Mouse (Mus musculus) heart, embryonic 10.5 days (tissue): ENCODE measurements around the gene Lnx2. TPM values are rescaled to one million over a fixed set of nuclear protein-coding genes. Genes with fewer than 3 reads are reported as not detected.

Experiments used
- DNase-seq: peaks from one replicate; pipeline ENCODE4 v3.0.0-alpha.2; 2017; ENCODE audit warnings: low spot score
- H3K27ac ChIP-seq: fragments of 300-500 bp; sonication (generic); 2 replicates; pipeline ENCODE4 v1.5.1; 2016; ENCODE audit warnings: mild to moderate bottlenecking
- H3K27me3 ChIP-seq: fragments of 300-500 bp; sonication (generic); 2 replicates; pipeline ENCODE4 v1.6.1; 2016; ENCODE audit warnings: mild to moderate bottlenecking; ENCODE audit not compliant: poor library complexity, insufficient read depth, severe bottlenecking
- H3K36me3 ChIP-seq: fragments of 300-500 bp; sonication (generic); 2 replicates; pipeline ENCODE4 v1.6.1; 2016; ENCODE audit warnings: mild to moderate bottlenecking, moderate library complexity
- H3K4me1 ChIP-seq: fragments of 300-500 bp; sonication (generic); 2 replicates; pipeline ENCODE4 v1.6.1; 2016; ENCODE audit warnings: mild to moderate bottlenecking
- H3K4me3 ChIP-seq: fragments of 300-500 bp; sonication (generic); 2 replicates; pipeline ENCODE4 v1.5.1; 2016; ENCODE audit warnings: mild to moderate bottlenecking, moderate library complexity
- H3K9me3 ChIP-seq: fragments of 300-500 bp; sonication (generic); 2 replicates; pipeline ENCODE4 v1.6.1; 2016; ENCODE audit warnings: mild to moderate bottlenecking, moderate library complexity
- WGBS: fragments of 180-500 bp; shearing (Covaris S2); methylation state at CpG from one replicate; pipeline ENCODE4 v1.1.7; 2016; 5-methylcytosine and 5-hydroxymethylcytosine counted together
- polyA plus RNA-seq: library from polyadenylated mRNA; unstranded; fragments of >200 nt; fragmentation: Nextera tagmentation; extraction: Ambion mirVana; gene quantifications from 2 replicates; pipeline ENCODE4 v1.2.1, GENCODE M21; 2016

Gene Lnx2
- polyA plus RNA-seq, 1 experiment from 2014 or later = 10.0 TPM

DNA sequence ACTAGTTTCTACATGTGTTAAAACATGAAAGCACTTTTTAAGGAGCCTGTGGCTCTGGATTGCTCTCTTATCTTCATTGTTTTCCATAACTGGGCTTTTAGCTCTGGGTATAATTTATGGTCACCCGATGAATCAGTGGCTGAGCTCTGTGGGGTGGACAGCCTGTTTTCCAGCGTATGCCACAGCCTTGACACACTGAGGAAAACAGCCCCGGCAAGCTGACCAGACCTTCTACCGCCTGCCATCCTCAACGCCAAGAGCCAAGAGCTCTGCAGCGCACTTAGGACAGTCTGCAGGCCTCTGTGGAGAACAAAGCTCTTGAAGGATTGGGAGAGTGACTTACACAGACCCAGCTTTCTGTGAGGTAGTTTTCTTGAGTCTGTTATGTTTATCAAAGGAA lies 17.9 kb upstream of the Lnx2 start:
- Histone ChIP-seq H3K4me3 (no peak overlapping the region), H3K36me3 (peaks cover 28% of the 10 kb centered on the region), H3K27ac (no peak overlapping the region), H3K27me3 (no peaks in the 10 kb centered on the region), H3K9me3 (no peaks in the 10 kb centered on the region), H3K4me1 (peaks cover 4% of the 10 kb centered on the region; the same call in 1 of the 2 replicates)
- DNase-seq = no peak
- WGBS = 85% methylated on average over 6 of the region's 6 CpGs

DNA sequence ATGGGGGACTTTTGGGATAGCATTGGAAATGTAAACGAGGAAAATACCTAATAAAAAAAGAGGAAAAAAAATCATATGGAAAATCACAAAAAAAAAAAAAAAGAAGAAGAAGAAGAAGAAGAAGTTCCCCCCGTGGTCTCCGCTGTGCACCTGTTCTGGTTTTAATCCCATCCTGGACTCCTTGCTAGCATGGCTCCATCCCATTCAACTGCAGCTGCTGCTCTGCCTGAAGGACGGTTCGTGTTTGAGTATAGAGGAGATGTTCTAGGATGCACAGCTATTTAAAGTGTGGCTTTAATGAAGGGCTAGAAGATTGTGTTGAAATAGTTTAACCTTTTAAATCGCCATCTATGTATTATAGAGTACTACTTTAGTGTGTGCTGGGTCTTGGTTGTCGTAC lies 16.1 kb upstream of the Lnx2 start:
- Histone ChIP-seq H3K9me3 (no peaks in the 10 kb centered on the region), H3K27me3 (no peaks in the 10 kb centered on the region), H3K36me3 (peaks cover 22% of the 10 kb centered on the region), H3K4me3 (no peak overlapping the region), H3K4me1 (peaks cover 8% of the 10 kb centered on the region; the same call in 1 of the 2 replicates), H3K27ac (no peak overlapping the region)
- no peak for DNase-seq
- 91% methylated on average over 7 of the region's 7 CpGs for WGBS

DNA sequence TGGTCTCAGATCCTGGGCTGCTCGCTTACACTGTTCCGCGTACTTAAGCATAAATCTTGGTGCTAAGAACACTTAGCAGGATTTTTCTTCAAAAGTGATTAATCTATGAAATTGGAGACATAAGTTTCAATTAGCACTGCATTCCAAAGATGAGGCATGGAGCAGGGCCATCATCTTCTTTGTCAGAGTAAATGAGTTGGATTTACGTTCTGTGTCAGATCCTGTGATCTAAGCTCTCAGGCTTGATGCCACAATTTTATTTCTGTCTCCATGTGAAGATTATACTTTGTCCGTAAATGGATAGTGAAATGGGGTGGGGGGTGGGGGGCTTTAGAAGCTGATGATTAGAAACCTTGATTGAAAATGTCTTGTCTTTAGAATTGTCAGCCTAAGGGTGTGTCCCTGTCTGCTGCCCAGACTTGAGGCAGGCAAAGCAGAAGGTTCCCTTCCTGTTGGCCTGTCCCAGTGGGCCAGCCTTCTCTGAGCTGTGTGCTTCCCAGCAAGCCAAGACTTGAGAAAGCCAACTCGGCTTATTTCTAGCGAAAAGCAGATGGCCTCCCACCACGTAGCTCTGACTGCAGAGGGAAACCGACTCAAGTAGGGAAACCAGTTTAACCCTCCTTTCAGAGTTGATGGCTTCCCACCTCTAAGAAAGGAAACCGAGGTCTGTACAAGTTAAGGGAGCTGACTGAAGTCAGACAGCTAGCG lies 14.0 kb upstream of the Lnx2 start:
- WGBS = 83% methylated on average over 11 of the region's 11 CpGs
- Histone ChIP-seq H3K4me3 (no peak overlapping the region), H3K36me3 (peaks cover 27% of the 10 kb centered on the region), H3K9me3 (no peaks in the 10 kb centered on the region), H3K27me3 (no peaks in the 10 kb centered on the region), H3K4me1 (peaks cover 8% of the 10 kb centered on the region; the same call in 1 of the 2 replicates), H3K27ac (no peak overlapping the region)
- DNase-seq = no peak

DNA sequence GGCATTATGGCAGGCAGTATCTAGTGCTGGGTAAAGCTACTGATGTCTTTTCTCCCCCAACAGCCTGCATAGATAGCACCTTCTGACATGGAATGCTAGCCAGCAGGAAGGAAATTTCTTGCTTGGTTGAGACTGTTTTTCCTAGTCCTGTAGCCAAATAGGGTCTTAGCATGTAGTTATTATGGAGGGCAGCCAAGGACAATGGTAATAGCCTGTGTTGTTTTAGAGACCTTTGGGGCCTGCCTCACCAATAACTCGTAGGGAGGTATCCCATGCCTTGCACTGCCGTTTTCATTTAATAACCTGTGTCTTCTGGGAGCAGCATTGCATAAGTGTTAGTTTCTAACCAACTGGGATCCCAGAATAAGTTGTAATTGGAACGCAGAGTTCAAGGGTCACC lies 13.4 kb upstream of the Lnx2 start:
- Histone ChIP-seq H3K27ac (no peak overlapping the region), H3K9me3 (no peaks in the 10 kb centered on the region), H3K4me3 (no peak overlapping the region), H3K36me3 (peaks cover 26% of the 10 kb centered on the region), H3K27me3 (no peaks in the 10 kb centered on the region), H3K4me1 (peaks cover 8% of the 10 kb centered on the region; the same call in 1 of the 2 replicates)
- no peak for DNase-seq
- WGBS = 87% methylated on average over 3 of the region's 3 CpGs

DNA sequence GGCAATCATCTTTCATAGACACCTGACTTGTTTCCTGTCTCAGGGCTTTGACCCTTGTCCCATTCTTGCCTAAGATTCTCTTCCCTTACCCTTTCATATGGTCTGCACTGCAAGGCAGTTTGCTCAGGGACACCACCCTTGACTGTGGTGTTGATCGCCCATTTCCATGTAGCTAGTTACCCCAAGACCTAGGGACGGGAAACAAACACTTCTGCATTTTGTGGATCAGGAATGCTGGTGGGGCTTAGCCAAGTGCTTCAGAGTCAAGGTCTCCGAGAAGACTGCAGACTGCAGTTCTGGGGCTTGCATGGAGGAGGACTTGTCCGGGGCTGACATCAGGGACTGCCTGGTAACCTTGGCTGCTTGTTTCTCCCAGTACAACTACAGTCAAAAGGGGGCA lies 10.4 kb upstream of the Lnx2 start:
- Histone ChIP-seq H3K4me3 (no peak overlapping the region), H3K27me3 (no peaks in the 10 kb centered on the region), H3K36me3 (peaks cover 24% of the 10 kb centered on the region; the same call in 1 of the 2 replicates), H3K9me3 (no peaks in the 10 kb centered on the region), H3K27ac (no peak overlapping the region), H3K4me1 (peaks cover 8% of the 10 kb centered on the region; the same call in 1 of the 2 replicates)
- WGBS = 91% methylated on average over 4 of the region's 4 CpGs
- no peak for DNase-seq

DNA sequence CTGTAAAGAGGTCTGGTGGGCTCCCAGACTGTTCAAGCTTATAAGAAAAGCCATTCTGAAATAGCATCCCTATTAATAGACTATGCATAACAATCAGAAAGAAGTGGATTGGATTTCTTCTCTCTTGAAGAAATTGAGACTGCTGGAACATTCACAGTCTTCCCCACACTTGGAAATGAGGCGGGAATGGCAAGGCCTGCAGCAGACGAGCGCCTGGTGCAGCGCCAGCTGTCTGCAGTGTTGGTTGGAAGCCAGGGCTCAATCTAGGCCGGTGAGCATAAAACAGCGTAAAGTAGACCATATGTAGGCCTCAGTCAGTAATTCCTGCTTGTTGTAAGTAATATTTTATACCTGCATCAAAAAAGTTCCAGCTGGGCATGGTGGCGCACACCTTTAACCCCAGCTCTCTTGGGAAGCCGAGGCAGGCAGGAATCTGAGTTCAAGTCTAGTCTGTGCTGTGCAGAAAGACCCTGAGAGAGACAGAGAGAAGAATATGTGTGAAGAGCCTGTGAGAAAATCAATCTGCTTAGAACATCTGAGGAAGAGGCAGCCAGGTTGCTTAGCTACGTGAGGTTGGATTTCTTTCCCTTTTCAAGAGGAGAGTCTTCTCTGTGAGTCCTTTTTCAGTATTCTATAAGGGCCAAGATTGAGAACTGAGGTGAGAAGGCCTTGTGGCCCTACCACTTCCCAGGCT lies 9.0 kb upstream of the Lnx2 start:
- H3K4me1 ChIP-seq = peaks cover 8% of the 10 kb centered on the region; the same call in 1 of the 2 replicates
- H3K27me3 ChIP-seq = no peaks in the 10 kb centered on the region
- no peak overlapping the region for H3K27ac ChIP-seq
- H3K4me3 ChIP-seq = no peak overlapping the region
- no peak for DNase-seq
- WGBS = 95% methylated on average over 9 of the region's 9 CpGs
- H3K36me3 ChIP-seq = peaks cover 31% of the 10 kb centered on the region; the same call in 1 of the 2 replicates
- no peaks in the 10 kb centered on the region for H3K9me3 ChIP-seq

DNA sequence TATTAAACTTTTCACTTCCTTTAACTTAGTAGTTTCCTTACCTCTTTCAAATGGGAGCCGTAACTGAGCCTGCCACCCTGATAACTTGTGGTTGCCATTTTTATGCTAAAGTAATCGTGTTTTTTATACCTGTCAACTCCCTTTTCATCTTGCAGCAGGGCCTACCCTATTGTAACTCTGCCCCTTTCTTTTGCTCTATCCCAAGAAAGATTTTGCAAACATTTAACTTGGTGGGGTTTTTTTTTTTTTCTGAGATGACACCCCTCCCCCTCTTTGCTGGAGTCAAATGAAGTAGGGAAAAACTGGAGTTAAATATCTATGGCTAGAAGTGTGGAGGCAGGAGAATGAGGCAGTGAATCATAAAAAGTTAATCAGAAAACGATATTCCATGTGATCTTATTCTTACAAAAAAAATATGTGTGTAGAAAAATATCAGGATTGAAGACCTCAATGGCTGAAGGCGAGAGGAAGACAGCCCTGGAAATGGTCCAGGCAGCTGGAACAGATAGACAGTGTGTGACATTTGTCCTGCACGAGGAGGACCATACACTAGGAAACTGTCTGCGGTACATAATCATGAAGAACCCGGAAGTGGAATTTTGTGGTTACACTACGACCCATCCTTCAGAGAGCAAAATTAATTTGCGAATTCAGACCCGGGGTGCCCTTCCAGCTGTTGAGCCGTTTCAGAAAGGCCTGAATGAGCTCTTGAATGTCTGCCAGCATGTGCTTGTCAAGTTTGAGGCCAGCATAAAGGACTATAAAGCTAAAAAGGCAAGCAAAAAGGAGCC lies 1.9 kb upstream of the Lnx2 start:
- no peaks in the 10 kb centered on the region for H3K27me3 ChIP-seq
- peak overlapping the region; percentile 89 for H3K4me3 ChIP-seq
- 65% methylated on average over 11 of the region's 11 CpGs for WGBS
- peaks cover 19% of the 10 kb centered on the region for H3K4me1 ChIP-seq
- no peaks in the 10 kb centered on the region for H3K9me3 ChIP-seq
- H3K36me3 ChIP-seq = peaks cover 16% of the 10 kb centered on the region
- H3K27ac ChIP-seq = peak overlapping the region; percentile 94
- no peak for DNase-seq

DNA sequence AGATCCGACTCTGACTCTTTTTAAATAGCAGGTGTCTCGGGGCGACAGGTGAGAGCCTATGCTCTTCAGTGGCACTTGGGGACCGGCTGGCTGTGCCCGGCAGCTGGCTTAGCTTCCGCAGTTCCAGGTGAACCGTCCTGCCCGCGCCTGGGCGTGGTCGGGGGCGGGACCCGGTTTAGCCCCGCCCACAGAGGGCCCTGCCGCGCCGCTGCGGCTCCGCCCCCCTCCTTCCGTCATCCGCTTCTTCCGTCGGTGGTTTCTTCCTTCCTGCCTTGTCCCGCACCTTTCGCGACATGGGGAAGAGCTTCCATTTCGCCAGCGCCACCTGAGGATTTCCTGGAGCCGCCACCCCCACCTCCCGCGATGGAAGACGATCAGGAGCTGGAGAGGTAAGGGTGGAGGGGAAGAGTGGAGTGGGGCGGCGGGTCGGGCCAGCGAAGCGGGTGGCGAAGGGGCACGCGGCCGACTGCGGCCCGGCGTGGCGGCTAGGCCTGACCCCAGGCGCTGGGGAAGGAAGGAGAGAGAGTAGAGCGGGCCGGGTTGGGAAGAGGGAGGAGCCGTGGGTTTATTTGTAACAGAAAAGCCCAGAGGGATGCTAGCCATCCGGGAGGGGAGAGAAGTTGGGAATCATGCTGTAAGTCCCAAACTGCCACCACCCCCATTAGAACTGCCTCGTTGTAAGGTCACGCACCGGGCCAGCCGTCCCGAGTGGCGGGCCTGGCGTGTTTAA lies 1.1 kb upstream of the Lnx2 start:
- no peaks in the 10 kb centered on the region for H3K9me3 ChIP-seq
- H3K4me1 ChIP-seq = peaks cover 19% of the 10 kb centered on the region
- peak overlapping the region; percentile 89 for H3K4me3 ChIP-seq
- H3K27ac ChIP-seq = peak overlapping the region; percentile 94
- H3K27me3 ChIP-seq = no peaks in the 10 kb centered on the region
- under 1% methylated on average over 57 of the region's 57 CpGs for WGBS
- H3K36me3 ChIP-seq = peaks cover 16% of the 10 kb centered on the region
- peak; percentile 96 for DNase-seq

DNA sequence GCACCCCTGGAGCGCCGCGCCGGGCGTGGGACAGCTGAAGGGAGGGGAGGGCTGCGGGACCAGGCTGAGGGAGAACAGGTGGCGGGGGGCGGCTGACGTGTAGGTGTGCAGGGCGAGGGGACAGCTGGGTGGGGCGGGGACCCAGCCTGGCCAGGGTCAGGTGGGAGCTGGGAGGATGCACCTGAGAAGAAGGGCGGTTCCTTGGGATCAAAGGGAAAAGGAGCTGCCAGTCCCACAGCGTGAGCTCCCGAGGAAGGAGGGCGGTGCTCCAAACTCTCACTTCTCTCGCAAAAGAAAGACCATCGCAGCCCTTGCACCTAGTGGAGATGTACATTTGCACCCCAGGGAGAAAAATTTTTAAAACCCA lies 396 bp upstream of the Lnx2 start, which contains the start of gene Polr1d:
Gene Polr1d (plus strand): TSS at position 252 of the 367 bp plus-strand sequence.
- no peaks in the 10 kb centered on the region for H3K27me3 ChIP-seq
- no peak for DNase-seq
- WGBS = under 1% methylated on average over 17 of the region's 17 CpGs

DNA sequence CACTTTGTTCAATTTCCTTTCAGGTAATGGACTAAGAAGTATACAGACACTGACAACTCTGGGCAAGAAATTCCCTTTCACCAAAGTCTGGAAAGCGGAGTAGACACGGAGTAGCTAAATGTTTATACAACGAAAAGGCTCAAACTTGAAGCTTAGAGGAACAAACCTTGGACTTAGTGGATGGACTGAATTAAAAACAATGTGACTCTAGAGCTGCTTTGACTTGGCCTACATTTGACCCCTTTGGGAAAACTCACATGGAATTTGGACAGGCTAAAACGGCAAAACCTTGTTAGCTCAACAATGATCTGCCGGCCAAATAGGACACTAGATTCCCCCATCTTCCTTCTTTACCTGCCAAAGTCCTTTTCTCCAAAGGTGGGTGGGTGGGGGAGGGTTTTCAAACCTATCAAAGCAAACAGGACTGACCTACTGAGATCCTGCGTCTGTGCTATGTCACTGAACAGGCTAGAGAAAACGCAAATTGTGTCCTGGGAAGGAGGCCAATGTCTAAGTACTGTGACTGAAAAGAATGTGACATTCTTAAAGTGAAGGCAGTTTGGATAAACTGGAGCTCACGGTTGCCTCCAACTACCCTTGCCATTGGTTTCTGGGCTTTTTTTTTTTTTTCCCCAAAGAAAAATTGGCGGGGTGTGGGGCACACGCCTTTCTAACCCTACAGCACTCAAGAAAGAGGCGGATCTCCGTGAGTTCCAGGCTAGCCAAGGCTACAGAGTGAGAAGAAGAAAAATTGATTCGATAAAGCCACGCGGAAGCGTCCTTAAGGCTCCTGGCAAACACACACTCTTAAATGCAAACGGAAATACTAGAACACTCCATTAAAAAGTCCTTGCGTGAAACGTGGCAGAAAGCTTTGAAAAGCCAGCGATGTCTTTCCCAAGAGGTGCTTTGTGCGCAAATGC lies 1.0 kb downstream of the Lnx2 start:
- Histone ChIP-seq H3K9me3 (no peaks in the 10 kb centered on the region), H3K4me3 (peak overlapping the region; percentile 89), H3K4me1 (peaks cover 31% of the 10 kb centered on the region), H3K36me3 (peaks cover 9% of the 10 kb centered on the region), H3K27ac (peak overlapping the region; percentile 94), H3K27me3 (no peaks in the 10 kb centered on the region)
- 14% methylated on average over 21 of the region's 21 CpGs for WGBS
- DNase-seq = no peak

More for the DNA sequence above, 396 bp upstream of the Lnx2 start, which contains the start of gene Polr1d:
- Histone ChIP-seq H3K9me3 (no peaks in the 10 kb centered on the region), H3K36me3 (peaks cover 16% of the 10 kb centered on the region), H3K4me3 (peak within 1 kb of the TSS; percentile 89), H3K4me1 (peaks cover 23% of the 10 kb centered on the region), H3K27ac (peak within 1 kb of the TSS; percentile 94)

DNA sequence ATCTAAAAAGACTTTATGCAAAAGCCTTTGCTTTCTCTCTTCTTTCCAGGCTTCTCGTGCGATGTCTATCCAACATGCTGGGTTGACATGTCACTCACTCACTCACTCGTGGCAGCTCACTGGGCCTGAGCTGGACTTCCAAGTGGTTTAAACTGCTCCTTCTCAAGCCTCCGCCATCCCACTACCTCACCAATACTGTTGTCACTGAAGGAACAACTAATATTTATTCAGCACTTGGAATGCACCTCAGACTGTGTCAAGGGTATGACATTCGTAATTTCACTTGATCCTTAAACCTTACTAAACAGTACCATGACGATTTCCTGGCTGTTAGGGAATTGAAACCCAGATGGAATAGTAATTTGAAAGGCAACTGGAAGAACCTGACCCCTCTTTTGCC lies 2.6 kb downstream of the Lnx2 start:
- H3K27me3 ChIP-seq = no peaks in the 10 kb centered on the region
- no peak overlapping the region for H3K4me3 ChIP-seq
- no peaks in the 10 kb centered on the region for H3K9me3 ChIP-seq
- no peak overlapping the region for H3K27ac ChIP-seq
- 88% methylated on average over 6 of the region's 6 CpGs for WGBS
- DNase-seq = no peak
- no peaks in the 10 kb centered on the region for H3K36me3 ChIP-seq
- peaks cover 40% of the 10 kb centered on the region for H3K4me1 ChIP-seq
